10 mouse cellular contexts compared by ENCODE assay signal in genomic region chr5:86432697-86433096, GRCm38 (mm10). TPM values are rescaled to one million over a fixed set of nuclear protein-coding genes. Genes with fewer than 3 reads are reported as not detected.
DNase-seq lines count a peak whose midpoint lies in the region; ATAC-seq and TF ChIP-seq lines count a peak whose summit lies in the region.
"Had no signal": no experiment of that assay in that cellular context is flagged by ENCODE, and none has a peak within 500 bp of the region (broad histone marks: within the 10 kb centered on the region; RNA-seq: fewer than 3 reads in every experiment).

No protein-coding gene starts in this region.

- H3K27ac ChIP-seq in embryonic facial prominence, embryonic 14.5 days (replicated peaks; ENCODE audit: low read depth, low read length) = no peak overlapping the region
- H3K27ac ChIP-seq in limb, embryonic 14.5 days (replicated peaks; ENCODE audit: low read depth, low read length) = no peak overlapping the region
- H3K27ac ChIP-seq: embryonic facial prominence, embryonic 13.5 days; liver, embryonic 15.5 days had no signal

- TF ChIP-seq CTCF in G1E (IDR thresholded peaks at IDR 0.05; ENCODE audit: low read depth, low read length) = peak; percentile 11; the same call in 1 of the 2 replicates

- no peak overlapping the region for H3K4me2 ChIP-seq in embryonic facial prominence, embryonic 14.5 days (ENCODE audit: low read depth, low read length)
- H3K4me2 ChIP-seq in limb, embryonic 14.5 days (replicated peaks; ENCODE audit: low read depth, low read length, severe bottlenecking) = no peak overlapping the region
- H3K4me2 ChIP-seq: embryonic facial prominence, embryonic 13.5 days; liver, embryonic 15.5 days had no signal

- no peak for TF ChIP-seq POLR2A in limb, embryonic 14.5 days (IDR thresholded peaks at IDR 0.05; ENCODE audit: borderline replicate concordance, extremely low read depth, insufficient read depth, insufficient read length)

- no peak overlapping the region for H3K4me3 ChIP-seq in G1E (ENCODE audit: low read depth, low read length)
- no peak overlapping the region for H3K4me3 ChIP-seq in embryonic facial prominence, embryonic 14.5 days (ENCODE audit: low read depth, low read length)
- no peak overlapping the region for H3K4me3 ChIP-seq in limb, embryonic 14.5 days (replicated peaks; ENCODE audit: low read length)
- H3K4me3 ChIP-seq: embryonic facial prominence, embryonic 13.5 days; liver, embryonic 15.5 days had no signal

- 1% methylated on average over 2 of the region's 2 CpGs for WGBS in embryonic facial prominence, embryonic 14.5 days
- 2% methylated on average over 2 of the region's 2 CpGs for WGBS in limb, embryonic 14.5 days

- H3K27me3 ChIP-seq in G1E (ENCODE audit: insufficient read depth, low read length) = no peaks in the 10 kb centered on the region
- H3K27me3 ChIP-seq in embryonic facial prominence, embryonic 14.5 days (replicated peaks; ENCODE audit: control insufficient read depth, insufficient read depth, low read length) = no peaks in the 10 kb centered on the region
- H3K27me3 ChIP-seq in limb, embryonic 14.5 days (ENCODE audit: control insufficient read depth, insufficient read depth, low read length) = no peaks in the 10 kb centered on the region
- H3K27me3 ChIP-seq: embryonic facial prominence, embryonic 13.5 days; liver, embryonic 15.5 days had no signal

- no peaks in the 10 kb centered on the region for H3K9me3 ChIP-seq in G1E (replicated peaks)
- H3K9me3 ChIP-seq in embryonic facial prominence, embryonic 14.5 days (ENCODE audit: control insufficient read depth, low read length) = no peaks in the 10 kb centered on the region
- H3K9me3 ChIP-seq in limb, embryonic 14.5 days (ENCODE audit: control insufficient read depth, low read length) = no peaks in the 10 kb centered on the region
- H3K9me3 ChIP-seq: embryonic facial prominence, embryonic 13.5 days; liver, embryonic 15.5 days had no signal

- no peak overlapping the region for H3K9ac ChIP-seq in embryonic facial prominence, embryonic 14.5 days (ENCODE audit: low read depth, low read length)
- no peak overlapping the region for H3K9ac ChIP-seq in limb, embryonic 14.5 days (ENCODE audit: low read depth, low read length, severe bottlenecking)
- H3K9ac ChIP-seq: embryonic facial prominence, embryonic 13.5 days; liver, embryonic 15.5 days had no signal

- peak; percentile 40; the same call in 1 of the 2 replicates for ATAC-seq in G1E (ENCODE audit: extremely low read depth, insufficient number of reproducible peaks, low FRiP score, poor library complexity, severe bottlenecking)
- peak; percentile 64; the same call in 1 of the 2 replicates for ATAC-seq in embryonic facial prominence, embryonic 14.5 days (ENCODE audit: low read depth)
- no peak; the same call in 1 of the 2 replicates for ATAC-seq in limb, embryonic 14.5 days (ENCODE audit: low FRiP score, low read depth)

- DNase-seq in kidney, adult 18-20 months = peak; percentile 5
- DNase-seq in kidney, adult 11 months = no peak
- DNase-seq in 3T3-L1 (ENCODE audit: low read depth, low spot score) = peak; percentile 81
- DNase-seq in G1E (ENCODE audit: low spot score) = no peak
- peak; percentile 73 for DNase-seq in embryonic facial prominence, embryonic 14.5 days (ENCODE audit: low spot score)
- DNase-seq in limb, embryonic 14.5 days (ENCODE audit: low spot score) = peak; percentile 45
- DNase-seq in thymus, postnatal 4 days = no peak
- DNase-seq in spleen, postnatal 4 days (ENCODE audit: low spot score in 2 of 2) = no peak

- no peaks in the 10 kb centered on the region for H3K36me3 ChIP-seq in G1E (replicated peaks)
- H3K36me3 ChIP-seq in embryonic facial prominence, embryonic 14.5 days (ENCODE audit: control insufficient read depth, insufficient read depth, low read length) = no peaks in the 10 kb centered on the region
- no peaks in the 10 kb centered on the region for H3K36me3 ChIP-seq in limb, embryonic 14.5 days (ENCODE audit: control insufficient read depth, insufficient read depth, low read length)
- H3K36me3 ChIP-seq: embryonic facial prominence, embryonic 13.5 days; liver, embryonic 15.5 days had no signal

- no peaks in the 10 kb centered on the region for H3K4me1 ChIP-seq in G1E (ENCODE audit: insufficient read depth, low read depth, low read length)
- no peaks in the 10 kb centered on the region for H3K4me1 ChIP-seq in embryonic facial prominence, embryonic 14.5 days (ENCODE audit: control insufficient read depth, insufficient read depth, low read length)
- H3K4me1 ChIP-seq in limb, embryonic 14.5 days (ENCODE audit: control insufficient read depth, insufficient read depth, low read length) = no peaks in the 10 kb centered on the region
- H3K4me1 ChIP-seq: embryonic facial prominence, embryonic 13.5 days; liver, embryonic 15.5 days had no signal

RNA-seq across cellular contexts. Expression of gene Tmprss11a, which starts 36.1 kb away (rescaled TPM):
- total RNA-seq in G1E (2014; fragmentation: Nextera tagmentation) (not detected in 2 replicates), G1E (2017) (0.05 and 0.06 TPM in 2 replicates)
- polyA plus RNA-seq in G1E (2012) = not detected in 2 replicates
- 1.0 and 2.2 TPM in 2 replicates for polyA plus RNA-seq in embryonic facial prominence, embryonic 14.5 days (2014; fragmentation: Nextera tagmentation; extraction: Ambion mirVana)
- not detected in 2 replicates for polyA plus RNA-seq in limb, embryonic 14.5 days (2012; rRNA removed)
- not detected in 2 replicates for polyA plus RNA-seq in limb, embryonic 14.5 days (2014; fragmentation: Nextera tagmentation; extraction: Ambion mirVana)
- polyA plus RNA-seq: liver, embryonic 15.5 days had no signal

RNA-seq across cellular contexts. Expression of gene Tmprss11d, which starts 59.5 kb away (rescaled TPM):
- not detected in 2 replicates for total RNA-seq in G1E (2014; fragmentation: Nextera tagmentation)
- 0.11 TPM in 1 of 2 replicates, not detected in the other for total RNA-seq in G1E (2017)
- polyA plus RNA-seq in G1E (2012) = not detected in 2 replicates
- 0.87 and 1.5 TPM in 2 replicates for polyA plus RNA-seq in embryonic facial prominence, embryonic 14.5 days (2014; fragmentation: Nextera tagmentation; extraction: Ambion mirVana)
- polyA plus RNA-seq in limb, embryonic 14.5 days (2012; rRNA removed) = not detected in 2 replicates
- polyA plus RNA-seq in limb, embryonic 14.5 days (2014; fragmentation: Nextera tagmentation; extraction: Ambion mirVana) = not detected in 2 replicates
- polyA plus RNA-seq: liver, embryonic 15.5 days had no signal

Comparison
In these comparisons a context has a peak if more than half of its experiments do, and no peak if none do; other contexts are left out.
1. DNase-seq: peak in kidney, adult 18-20 months (single experiment), 3T3-L1 (single experiment), embryonic facial prominence, embryonic 14.5 days (single experiment) and limb, embryonic 14.5 days (single experiment); none in kidney, adult 11 months (single experiment), G1E (single experiment), thymus, postnatal 4 days (single experiment) and spleen, postnatal 4 days (0 of 2).